Mouse (Mus musculus) embryo, embryonic 10 days (tissue): ENCODE measurements around the gene Ncln.

Experiments used
- DNase-seq: peaks from one replicate; pipeline ENCODE4 v3.0.0-alpha.2; 2015; ENCODE audit warnings: low spot score

The Ncln gene

DNA sequence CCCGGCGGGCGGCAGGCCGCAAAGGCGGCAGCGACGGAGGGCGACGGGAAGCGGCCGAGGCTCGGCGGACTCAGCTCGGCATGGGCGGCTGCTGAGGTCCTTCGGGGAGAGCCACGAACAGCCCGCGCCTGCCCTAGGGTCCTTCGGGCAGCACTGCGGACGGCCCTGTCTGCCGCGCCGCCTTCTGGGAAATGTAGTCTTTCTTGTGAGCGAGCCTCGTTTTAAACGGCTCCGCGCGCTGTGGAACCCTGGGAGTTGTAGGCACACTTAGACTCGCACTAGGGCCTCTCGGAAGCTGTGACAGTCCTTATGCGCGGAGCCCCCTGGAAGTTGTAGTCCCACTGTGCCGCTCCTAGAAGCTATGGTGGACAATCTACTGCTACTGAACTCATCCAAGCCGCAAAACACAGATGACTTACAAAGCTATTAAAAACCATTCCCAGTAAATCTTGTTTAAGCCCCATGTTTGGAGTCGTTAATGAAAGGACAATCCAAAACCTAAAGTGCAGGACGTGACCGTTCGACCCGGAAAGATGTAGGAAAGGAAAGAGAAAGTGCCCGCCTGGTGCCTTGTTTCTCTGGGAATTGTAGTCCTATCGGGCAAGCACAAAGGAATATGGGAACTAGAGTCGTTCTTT, at the start of gene Ncln:
TSS of gene Ncln (minus strand) at position 129 of the 638 bp plus-strand sequence.
- peak; percentile 99 for DNase-seq

DNA sequence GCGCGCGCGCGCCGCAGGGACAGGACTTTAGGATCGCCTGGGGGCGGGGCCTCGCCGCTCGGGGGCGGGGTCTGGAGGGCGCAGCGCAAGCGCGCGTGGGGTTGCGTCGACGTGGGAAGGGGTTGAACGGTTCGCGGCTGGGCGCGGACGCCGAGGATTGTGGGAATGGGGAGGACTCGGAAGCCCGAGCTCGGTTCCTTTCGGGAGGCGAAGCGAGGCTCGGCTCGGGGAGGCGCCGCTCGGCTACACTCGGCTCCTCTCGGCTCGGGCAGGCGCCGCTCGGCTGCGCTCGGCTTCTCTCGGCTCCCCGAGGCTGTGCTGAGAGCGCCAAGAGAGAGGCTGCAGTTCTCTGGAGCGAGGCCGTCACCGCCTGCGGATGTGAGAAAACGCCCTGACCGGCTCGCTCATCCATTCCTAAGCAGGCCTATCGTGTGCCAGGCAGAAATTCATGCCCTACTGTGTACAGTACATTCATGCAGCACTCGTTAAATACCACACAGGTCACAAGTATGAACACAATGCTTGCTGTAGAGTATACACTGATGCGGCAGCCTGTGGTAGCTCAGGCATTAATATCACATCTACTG, 49.1 kb upstream of the Ncln start, which contains the start of gene Gna11:
TSS of gene Gna11 (minus strand) at position 30 of the 587 bp plus-strand sequence.
- DNase-seq = peak; percentile 99

- DNase-seq = peak; percentile 57
Observed at GRCm38 (mm10) chr10:81544296-81545160, 48.3 kb upstream of the Ncln start.

GRCm38 (mm10) chr10:81543633-81544032, 47.4 kb upstream of the Ncln start:
- DNase-seq = no peak

GRCm38 (mm10) chr10:81542727-81543460, 46.7 kb upstream of the Ncln start:
- no peak for DNase-seq

GRCm38 (mm10) chr10:81541803-81542202, 45.6 kb upstream of the Ncln start:
- no peak for DNase-seq

DNA sequence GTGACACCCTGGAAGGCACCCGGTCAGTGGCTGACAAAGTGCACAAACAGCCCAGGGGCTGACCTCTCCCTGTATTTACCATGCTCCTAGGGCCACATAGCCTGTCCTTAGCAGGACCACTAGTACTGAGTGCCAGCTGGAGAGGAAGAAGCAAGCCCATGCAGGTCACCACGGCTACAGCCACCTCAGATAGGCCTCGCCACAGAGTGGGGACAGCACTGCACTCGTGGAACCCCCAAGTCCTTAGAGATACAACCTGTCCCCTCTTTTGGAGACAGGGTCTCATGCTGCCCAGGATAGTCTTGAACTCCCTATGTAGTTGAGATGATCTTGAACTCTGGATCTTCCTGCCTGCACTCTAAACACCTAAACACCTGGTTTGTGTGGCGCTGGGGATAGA, 45.2 kb upstream of the Ncln start:
- no peak for DNase-seq

DNA sequence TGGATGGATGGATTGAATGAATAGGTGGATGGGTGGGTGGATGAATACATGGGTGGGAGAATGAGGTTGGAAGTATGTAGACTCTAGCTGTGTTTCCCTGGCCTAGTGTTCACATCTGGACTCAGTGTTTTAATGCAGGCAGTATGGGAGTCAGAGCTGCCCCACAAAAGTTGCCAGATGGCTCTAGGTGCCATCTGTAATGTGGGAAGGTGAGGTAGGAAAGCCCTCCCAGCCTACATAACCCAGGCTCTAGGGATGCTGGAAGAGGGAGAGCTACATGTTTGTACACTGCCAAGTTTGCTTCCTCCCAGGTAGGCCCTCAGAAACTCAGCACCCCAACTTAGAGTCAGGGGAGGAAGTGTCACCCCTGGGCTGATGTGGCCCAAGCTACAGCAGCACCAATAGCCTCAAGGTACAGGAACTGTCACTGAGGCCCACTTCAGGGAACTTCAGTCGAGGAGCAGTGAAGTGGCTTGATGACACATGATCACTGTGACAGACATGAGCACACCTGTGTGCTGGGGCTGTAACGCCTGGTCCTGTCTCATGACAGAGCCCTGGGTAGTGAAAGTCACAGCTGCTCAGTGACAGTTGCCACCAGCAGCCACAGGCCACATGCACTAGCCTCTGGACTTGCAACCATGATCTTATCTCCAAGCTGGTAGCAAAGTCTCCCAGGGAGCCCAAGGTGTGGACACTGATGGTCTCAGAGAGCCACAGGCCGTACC, 42.3 kb upstream of the Ncln start:
- DNase-seq = no peak

- no peak for DNase-seq
Observed at GRCm38 (mm10) chr10:81537429-81537828, 41.2 kb upstream of the Ncln start.

DNA sequence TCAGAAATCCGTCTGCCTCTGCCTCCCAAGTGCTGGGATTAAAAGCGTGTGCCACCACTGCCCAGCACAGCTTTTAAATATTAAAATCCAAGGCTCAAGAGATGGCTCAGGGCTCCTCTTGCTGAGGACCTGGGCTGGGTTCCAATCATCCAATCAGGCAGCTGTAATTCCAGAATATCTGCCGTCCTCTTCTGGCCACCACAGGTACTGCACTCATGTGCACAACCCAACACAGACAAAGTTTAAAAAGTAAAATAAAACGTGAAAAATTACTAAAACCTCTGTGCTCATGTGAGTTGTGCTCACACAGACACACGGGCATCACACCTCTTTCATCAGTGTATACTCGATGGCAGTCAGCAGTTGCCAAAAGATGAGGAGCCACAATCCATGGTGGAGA, 40.5 kb upstream of the Ncln start:
- DNase-seq = no peak

DNA sequence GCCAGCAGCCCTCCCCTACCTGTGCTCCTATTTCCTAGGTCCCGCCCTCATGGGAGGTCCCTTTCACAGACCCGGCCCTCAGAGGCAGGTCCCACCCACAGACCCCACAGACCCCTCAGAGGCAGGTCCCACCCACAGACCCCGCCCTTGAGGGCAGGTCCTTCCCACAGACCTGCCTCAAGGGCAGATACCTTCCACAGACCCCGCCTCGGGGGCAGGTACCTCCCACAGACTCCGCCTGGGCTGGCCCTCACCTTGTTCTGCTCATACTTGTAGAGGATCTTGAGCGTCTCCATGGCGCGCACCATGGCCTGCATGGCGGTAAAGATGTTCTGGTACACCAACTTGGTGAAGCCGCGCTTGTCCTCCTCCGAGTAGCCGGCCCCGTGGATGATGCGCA, 38.6 kb upstream of the Ncln start:
- no peak for DNase-seq

DNA sequence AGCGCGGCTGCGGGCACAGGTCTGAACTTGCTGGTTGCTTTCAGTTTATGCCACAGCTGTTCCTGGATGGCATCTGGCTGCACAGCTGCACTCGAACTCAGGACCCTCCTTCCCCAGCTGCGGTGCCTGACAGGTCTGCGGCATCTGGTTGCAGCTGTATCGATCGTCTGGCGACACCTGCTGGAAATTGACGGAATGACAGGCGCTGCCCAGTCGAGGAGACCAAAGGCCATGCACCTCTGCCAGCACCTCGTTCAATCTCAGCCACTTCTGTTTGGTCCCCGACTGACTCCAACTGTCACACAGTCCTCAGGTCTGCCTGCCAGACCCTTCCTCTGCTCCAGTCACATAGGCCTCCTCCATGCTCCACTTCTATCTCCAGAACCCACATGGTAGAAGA, 30.6 kb upstream of the Ncln start:
- DNase-seq = peak; percentile 89

DNA sequence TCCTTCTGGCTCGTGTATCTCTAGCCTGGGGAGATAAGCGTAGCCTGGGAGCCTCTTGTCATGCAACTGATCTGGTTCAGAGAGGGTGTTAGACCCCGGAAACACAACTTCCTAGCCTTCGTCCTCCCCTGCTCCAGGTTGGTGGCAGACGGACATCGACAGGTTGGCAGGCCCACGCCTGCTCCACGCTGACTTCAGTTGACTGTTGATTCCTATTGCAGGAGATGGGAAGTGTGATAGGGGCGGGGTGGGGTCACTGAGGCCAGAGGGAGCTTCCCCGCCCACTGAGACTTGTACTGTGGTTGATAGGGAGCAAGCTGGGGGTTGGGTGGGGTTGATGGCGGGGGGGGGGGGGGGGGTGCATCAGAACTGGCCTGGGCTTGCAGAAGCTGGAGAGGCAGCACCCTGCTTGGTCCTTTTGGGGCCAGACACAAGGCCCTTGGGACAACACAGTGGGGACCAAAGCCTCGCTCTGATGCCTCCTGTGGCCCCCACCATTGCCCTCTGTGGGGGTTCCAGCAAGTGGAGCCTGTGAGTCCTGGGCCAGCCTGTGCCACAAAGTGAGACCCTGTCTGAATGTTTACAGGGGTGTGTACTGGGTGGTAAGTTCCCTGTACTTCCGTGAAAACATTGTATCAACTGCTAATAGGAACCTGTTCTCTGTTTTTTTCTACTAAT, 29.0 kb upstream of the Ncln start:
- no peak for DNase-seq

- DNase-seq = no peak
Observed at GRCm38 (mm10) chr10:81524051-81524605, 27.9 kb upstream of the Ncln start, which contains the start of gene Gna15. Gene Gna15 (minus strand): TSS chr10:81524225.

- DNase-seq = peak; percentile 19
Observed at GRCm38 (mm10) chr10:81523570-81523969, 27.4 kb upstream of the Ncln start.

- DNase-seq = no peak
Observed at GRCm38 (mm10) chr10:81523142-81523541, 26.9 kb upstream of the Ncln start.

- DNase-seq = no peak
Observed at GRCm38 (mm10) chr10:81519978-81520365, 23.8 kb upstream of the Ncln start.

DNA sequence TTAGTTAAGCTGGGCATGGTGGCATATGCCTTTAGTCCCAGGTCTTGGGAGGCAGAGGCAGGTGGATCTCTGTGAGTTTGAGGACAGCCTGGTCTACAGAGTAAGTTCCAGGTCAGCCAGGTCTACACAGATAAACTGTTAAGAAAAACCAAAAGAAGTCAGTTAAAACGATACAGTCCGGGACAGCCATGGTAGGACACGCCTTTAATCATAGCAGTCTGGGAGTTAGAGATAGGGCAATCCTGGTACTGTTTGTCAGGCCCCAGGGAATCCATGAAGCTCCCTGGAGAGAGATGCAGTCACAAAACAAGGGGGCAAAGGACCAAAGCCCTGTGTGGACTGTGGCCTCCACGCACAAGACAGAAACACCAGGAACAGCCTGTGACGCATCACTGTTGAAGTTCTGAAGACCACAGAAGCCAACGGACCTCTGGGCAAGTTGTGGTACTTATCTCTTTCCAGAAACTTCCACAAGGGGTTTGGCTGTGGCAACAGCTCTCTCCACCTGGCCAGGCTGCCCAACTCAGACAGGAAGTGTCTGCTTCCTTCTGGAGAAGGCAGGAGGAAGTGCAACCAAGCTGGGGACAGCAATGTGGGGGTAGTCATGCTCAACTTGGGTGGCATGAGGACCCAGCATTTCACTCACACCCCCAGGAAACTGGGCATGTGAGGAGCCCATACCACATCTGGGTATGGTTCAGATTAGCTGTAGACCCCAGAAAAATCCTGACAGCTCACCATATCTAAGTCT, 23.2 kb upstream of the Ncln start:
- no peak for DNase-seq

DNA sequence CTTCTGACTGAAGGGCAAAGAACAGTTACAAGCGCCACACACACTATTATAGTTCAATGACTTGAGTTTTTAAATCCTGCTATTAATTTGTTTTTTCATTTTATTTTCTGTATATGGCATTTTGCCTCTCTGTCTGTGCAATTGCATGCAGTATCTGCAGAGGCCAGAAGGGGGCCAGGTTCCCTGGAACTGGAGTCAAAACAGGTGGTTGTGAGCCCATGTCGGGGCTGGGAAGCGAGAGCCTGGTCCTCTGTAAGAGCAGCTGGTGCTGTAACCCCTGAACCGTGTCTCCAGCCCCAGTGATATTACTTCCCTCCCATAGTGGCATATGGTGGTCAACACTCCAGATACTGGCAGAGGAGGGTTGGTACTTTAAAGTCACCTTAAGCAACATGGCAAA, 22.4 kb upstream of the Ncln start:
- peak; percentile 76 for DNase-seq

DNA sequence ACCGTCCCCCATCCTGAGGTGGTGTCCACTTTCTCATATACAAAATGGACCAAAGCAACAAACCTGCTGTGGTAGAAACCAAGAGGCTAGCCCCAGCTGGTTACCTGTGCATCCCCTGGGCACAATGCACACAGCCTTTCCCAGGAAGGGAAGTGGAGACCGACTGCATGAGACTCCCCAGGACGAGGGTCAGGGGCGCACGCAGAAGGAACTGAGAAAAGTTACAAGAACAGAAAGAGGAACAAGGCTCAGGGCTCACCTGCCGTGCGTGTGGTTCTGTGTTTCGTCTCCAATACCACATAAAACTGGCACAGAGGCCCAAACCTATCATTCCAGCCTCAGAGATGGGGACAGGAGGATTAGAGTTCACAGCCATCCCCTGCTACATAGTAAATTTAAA, 21.0 kb upstream of the Ncln start:
- no peak for DNase-seq
